Mouse (Mus musculus): ENCODE data around the gene Otub1. TPM values are rescaled to one million over a fixed set of nuclear protein-coding genes. Genes with fewer than 3 reads are reported as not detected.

The Otub1 gene
- total RNA-seq, 2 experiments from 2014 or later: 8.2 to 25.6 TPM

GRCm38 (mm10) chr19:7151300-7151926 is 54.7 kb downstream of the Otub1 start:
- no peak for ATAC-seq (replicated peaks; ENCODE audit: low FRiP score, poor library complexity, severe bottlenecking)

- ATAC-seq (replicated peaks; ENCODE audit: low FRiP score, poor library complexity, severe bottlenecking): no peak
These were observed 56.9 kb downstream of the Otub1 start for GRCm38 (mm10) chr19:7149158-7149685.

GRCm38 (mm10) chr19:7148541-7149085 is 57.5 kb downstream of the Otub1 start:
- ATAC-seq (replicated peaks; ENCODE audit: low FRiP score, poor library complexity, severe bottlenecking): no peak

Other genes with a start within 250 kb of the Otub1 start
- gene Ppp1r14b, start 231.3 kb downstream of the Otub1 start, total RNA-seq (2015; ENCODE audit: low replicate concordance): 31.0 and 59.1 TPM in 2 replicates
- 0.91 and 10.4 TPM in 2 replicates for gene Ppp1r14b, start 231.3 kb downstream of the Otub1 start, total RNA-seq (2017; ENCODE audit: low replicate concordance)
- gene Plcb3, start 229.8 kb downstream of the Otub1 start, total RNA-seq (2015; ENCODE audit: low replicate concordance): 1.4 and 1.7 TPM in 2 replicates
- gene Plcb3, start 229.8 kb downstream of the Otub1 start, total RNA-seq (2017; ENCODE audit: low replicate concordance): 0.68 and 1.8 TPM in 2 replicates
- gene Fkbp2, start 225.8 kb downstream of the Otub1 start, total RNA-seq (2015; ENCODE audit: low replicate concordance): 38.1 and 93.3 TPM in 2 replicates
- 31.0 and 34.9 TPM in 2 replicates for gene Fkbp2, start 225.8 kb downstream of the Otub1 start, total RNA-seq (2017; ENCODE audit: low replicate concordance)
- 13.7 and 22.2 TPM in 2 replicates for gene Vegfb, start 218.7 kb downstream of the Otub1 start, total RNA-seq (2015; ENCODE audit: low replicate concordance)
- 0.98 and 4.1 TPM in 2 replicates for gene Vegfb, start 218.7 kb downstream of the Otub1 start, total RNA-seq (2017; ENCODE audit: low replicate concordance)
- 11.5 TPM in 1 of 2 replicates, not detected in the other for gene Dnajc4, start 213.7 kb downstream of the Otub1 start, total RNA-seq (2015; ENCODE audit: low replicate concordance)
- 2.2 and 2.6 TPM in 2 replicates for gene Dnajc4, start 213.7 kb downstream of the Otub1 start, total RNA-seq (2017; ENCODE audit: low replicate concordance)
- 4.2 and 10.1 TPM in 2 replicates for gene Nudt22, start 210.2 kb downstream of the Otub1 start, total RNA-seq (2015; ENCODE audit: low replicate concordance)
- gene Nudt22, start 210.2 kb downstream of the Otub1 start, total RNA-seq (2017; ENCODE audit: low replicate concordance): 0.26 and 3.9 TPM in 2 replicates
- gene Trpt1, start 210.2 kb downstream of the Otub1 start, total RNA-seq (2015; ENCODE audit: low replicate concordance): not detected in 2 replicates
- not detected in 2 replicates for gene Trpt1, start 210.2 kb downstream of the Otub1 start, total RNA-seq (2017; ENCODE audit: low replicate concordance)
- 30.6 and 38.6 TPM in 2 replicates for gene Fermt3, start 186.8 kb downstream of the Otub1 start, total RNA-seq (2015; ENCODE audit: low replicate concordance)
- 63.9 and 69.1 TPM in 2 replicates for gene Fermt3, start 186.8 kb downstream of the Otub1 start, total RNA-seq (2017; ENCODE audit: low replicate concordance)
- 59.5 and 78.6 TPM in 2 replicates for gene Stip1, start 166.3 kb downstream of the Otub1 start, total RNA-seq (2015; ENCODE audit: low replicate concordance)
- 48.1 and 60.8 TPM in 2 replicates for gene Stip1, start 166.3 kb downstream of the Otub1 start, total RNA-seq (2017; ENCODE audit: low replicate concordance)
- gene Macrod1, start 149.5 kb downstream of the Otub1 start, total RNA-seq (2015; ENCODE audit: low replicate concordance): not detected in 2 replicates
- 0.53 and 1.2 TPM in 2 replicates for gene Macrod1, start 149.5 kb downstream of the Otub1 start, total RNA-seq (2017; ENCODE audit: low replicate concordance)
- gene Flrt1, start 100.6 kb downstream of the Otub1 start, total RNA-seq (2015; ENCODE audit: low replicate concordance): not detected in 2 replicates
- gene Flrt1, start 100.6 kb downstream of the Otub1 start, total RNA-seq (2017; ENCODE audit: low replicate concordance): not detected in 2 replicates
- gene Cox8a, start 11.3 kb upstream of the Otub1 start, total RNA-seq (2015; ENCODE audit: low replicate concordance): 226 and 267 TPM in 2 replicates
- gene Cox8a, start 11.3 kb upstream of the Otub1 start, total RNA-seq (2017; ENCODE audit: low replicate concordance): 106 and 241 TPM in 2 replicates
- gene Naa40, start 34.9 kb upstream of the Otub1 start, total RNA-seq (2015; ENCODE audit: low replicate concordance): 35.6 and 47.2 TPM in 2 replicates
- 44.8 and 57.3 TPM in 2 replicates for gene Naa40, start 34.9 kb upstream of the Otub1 start, total RNA-seq (2017; ENCODE audit: low replicate concordance)
- gene Rcor2, start 61.0 kb upstream of the Otub1 start, total RNA-seq (2015; ENCODE audit: low replicate concordance): 2.2 TPM in 1 of 2 replicates, not detected in the other
- 0.53 TPM in 1 of 2 replicates, not detected in the other for gene Rcor2, start 61.0 kb upstream of the Otub1 start, total RNA-seq (2017; ENCODE audit: low replicate concordance)
- 48.7 and 54.1 TPM in 2 replicates for gene Mark2, start 135.5 kb upstream of the Otub1 start, total RNA-seq (2015; ENCODE audit: low replicate concordance)
- 38.4 and 51.5 TPM in 2 replicates for gene Mark2, start 135.5 kb upstream of the Otub1 start, total RNA-seq (2017; ENCODE audit: low replicate concordance)
- 4.2 TPM in 1 of 2 replicates, not detected in the other for gene Spindoc, start 176.7 kb upstream of the Otub1 start, total RNA-seq (2015; ENCODE audit: low replicate concordance)
- gene Spindoc, start 176.7 kb upstream of the Otub1 start, total RNA-seq (2017; ENCODE audit: low replicate concordance): 0.15 and 2.2 TPM in 2 replicates
- gene 2700081O15Rik, start 211.3 kb upstream of the Otub1 start, total RNA-seq (2015; ENCODE audit: low replicate concordance): 1.1 TPM in 1 of 2 replicates, not detected in the other
- gene 2700081O15Rik, start 211.3 kb upstream of the Otub1 start, total RNA-seq (2017; ENCODE audit: low replicate concordance): 0.39 TPM in 1 of 2 replicates, not detected in the other